Mouse (Mus musculus) small intestine, adult 2 months (tissue): ENCODE results near the gene Akap13.

Experiments
- CTCF ChIP-seq: fragments of 200-500 bp; IDR thresholded peaks from 2 replicates; pipeline ENCODE4 v1.5.1; 2012; ENCODE audit warnings: low read depth, mild to moderate bottlenecking, control low read depth, inconsistent platforms, low read length, moderate library complexity, mixed read lengths; ENCODE audit not compliant: insufficient replicate concordance, insufficient read length; ENCODE audit errors: extremely low read depth
- POLR2A ChIP-seq: fragments of 200-500 bp; IDR thresholded peaks from 2 replicates; pipeline ENCODE4 v1.6.1; 2012; ENCODE audit warnings: low read depth, mild to moderate bottlenecking, control low read depth, inconsistent platforms, low read length, moderate library complexity

DNA sequence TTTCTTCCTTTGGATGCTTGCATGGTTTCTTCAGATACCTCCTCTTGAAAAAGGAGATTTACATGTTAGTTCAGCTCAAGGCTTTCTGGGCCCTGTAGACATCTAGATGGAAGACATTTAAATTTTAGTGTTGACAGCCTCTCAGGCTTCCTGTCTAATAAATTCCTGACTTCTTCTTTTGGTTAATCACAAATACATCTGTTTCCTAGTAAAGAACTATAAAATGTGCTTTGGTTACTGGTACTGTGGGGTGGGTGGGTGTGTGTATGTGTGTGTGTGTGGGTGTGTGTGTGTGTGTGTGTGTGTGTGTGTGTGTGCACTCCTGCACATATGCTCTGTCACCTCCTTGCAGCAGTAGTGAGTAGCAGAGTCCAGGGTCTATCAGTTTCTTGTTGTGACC, 262.0 kb downstream of the Akap13 start:
- TF ChIP-seq CTCF (no peak), POLR2A (no peak)
